Mouse (Mus musculus) kidney, adult 2 months (tissue): ENCODE measurements at regions not wholly inside any gene's neighbourhood (a gene's known extent, or its start where the extent isn't known, plus 50 kb on each side); places are given as distances from the start of the nearest gene placed in this dataset.

ENCODE experiments used
- CTCF ChIP-seq: fragments of 200-500 bp; conservative IDR thresholded peaks from 2 replicates; pipeline ENCODE4 v1.5.1; 2011; ENCODE audit warnings: low read depth, mild to moderate bottlenecking, control low read depth, low read length, moderate library complexity, mixed read lengths; ENCODE audit not compliant: insufficient read depth, insufficient read length
- POLR2A ChIP-seq: fragments of 200-500 bp; IDR thresholded peaks from one replicate; pipeline ENCODE4 v1.6.1; 2011; ENCODE audit warnings: low read depth, low read length, control low read depth

DNA sequence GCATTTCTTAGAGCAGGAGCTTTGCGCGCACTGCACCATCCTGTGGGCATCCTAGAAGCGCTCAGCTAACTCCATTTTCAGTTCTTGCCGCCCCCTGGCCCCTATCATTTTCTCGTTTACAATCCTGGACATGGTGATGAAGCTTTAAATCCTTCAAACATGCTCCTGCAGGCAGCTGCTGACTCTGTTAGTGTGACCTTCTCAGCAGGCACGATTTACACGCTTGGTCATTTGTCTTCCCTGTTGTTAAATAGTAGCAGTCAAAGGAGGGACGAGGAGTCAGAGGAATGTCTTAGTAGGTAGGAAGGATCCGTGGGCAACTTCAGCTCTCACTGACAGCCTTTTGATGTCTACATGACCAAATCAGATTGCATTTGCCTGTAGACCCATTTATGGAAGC, 670.4 kb downstream of the Tmem132b start:
- no peak for TF ChIP-seq CTCF
- no peak for TF ChIP-seq POLR2A
